Mouse (Mus musculus) embryonic facial prominence, embryonic 11.5 days (tissue): Measurements from ENCODE around the gene Epgn. TPM values are rescaled to one million over a fixed set of nuclear protein-coding genes. Genes with fewer than 3 reads are reported as not detected.
A peak's percentile ranks its signal among the peaks of the same experiment; 100 is the strongest.

Experiments
- ATAC-seq: fragments of 200-750 bp; cut with Nextera tagmentation; replicated peaks from 2 replicates; pipeline ENCODE4 v1.8.0; 2017; ENCODE audit warnings: low read depth; ENCODE audit not compliant: insufficient number of reproducible peaks, low FRiP score, low TSS enrichment
- DNase-seq: peaks from one replicate; pipeline ENCODE4 v3.0.0-alpha.2; 2015; ENCODE audit warnings: low spot score
- H3K27ac ChIP-seq: fragments of 300-500 bp; sonication (generic); replicated peaks from 2 replicates; pipeline ENCODE4 v1.5.1; 2014; ENCODE audit warnings: mild to moderate bottlenecking, low read depth, low read length, control low read depth
- H3K27me3 ChIP-seq: fragments of 300-500 bp; sonication (generic); 2 replicates; pipeline ENCODE4 v1.6.1; 2014; ENCODE audit warnings: mild to moderate bottlenecking, low read length, moderate library complexity, mixed read lengths; ENCODE audit not compliant: control insufficient read depth, insufficient read depth
- H3K36me3 ChIP-seq: fragments of 300-500 bp; sonication (generic); replicated peaks from 2 replicates; pipeline ENCODE4 v1.6.1; 2014; ENCODE audit warnings: low read depth, mild to moderate bottlenecking, low read length, moderate library complexity, mixed read lengths; ENCODE audit not compliant: control insufficient read depth, insufficient read depth
- H3K4me1 ChIP-seq: fragments of 300-500 bp; sonication (generic); 2 replicates; pipeline ENCODE4 v1.6.1; 2014; ENCODE audit warnings: low read length, mixed read lengths; ENCODE audit not compliant: control insufficient read depth, insufficient read depth
- H3K4me2 ChIP-seq: fragments of 300-500 bp; sonication (generic); 2 replicates; pipeline ENCODE4 v1.6.1; 2014; ENCODE audit warnings: low read depth, mild to moderate bottlenecking, control low read depth, low read length, moderate library complexity
- H3K4me3 ChIP-seq: fragments of 300-500 bp; sonication (generic); 2 replicates; pipeline ENCODE4 v1.5.1; 2014; ENCODE audit warnings: low read depth, low read length, control low read depth
- H3K9ac ChIP-seq: fragments of 300-500 bp; sonication (generic); replicated peaks from 2 replicates; pipeline ENCODE4 v1.6.1; 2014; ENCODE audit warnings: mild to moderate bottlenecking, control low read depth, low read length
- H3K9me3 ChIP-seq: fragments of 300-500 bp; sonication (generic); replicated peaks from 2 replicates; pipeline ENCODE4 v1.6.1; 2016; ENCODE audit warnings: mild to moderate bottlenecking, low read length, inconsistent platforms, mixed read lengths; ENCODE audit not compliant: control insufficient read depth
- WGBS: fragments of 180-500 bp; shearing (Covaris S2); extraction: QIAGEN DNeasy Blood & Tissue Kit; methylation state at CpG from one replicate; pipeline ENCODE4 v1.1.7; 2014; 5-methylcytosine and 5-hydroxymethylcytosine counted together
- polyA plus RNA-seq: library from polyadenylated mRNA; unstranded; fragments of >200 nt; fragmentation: Nextera tagmentation; extraction: Ambion mirVana; gene quantifications from 2 replicates; pipeline ENCODE4 v1.2.1, GENCODE M21; 2014

The Epgn gene
- polyA plus RNA-seq, result 0.31 TPM in 1 of 2 replicates, not detected in the other

DNA sequence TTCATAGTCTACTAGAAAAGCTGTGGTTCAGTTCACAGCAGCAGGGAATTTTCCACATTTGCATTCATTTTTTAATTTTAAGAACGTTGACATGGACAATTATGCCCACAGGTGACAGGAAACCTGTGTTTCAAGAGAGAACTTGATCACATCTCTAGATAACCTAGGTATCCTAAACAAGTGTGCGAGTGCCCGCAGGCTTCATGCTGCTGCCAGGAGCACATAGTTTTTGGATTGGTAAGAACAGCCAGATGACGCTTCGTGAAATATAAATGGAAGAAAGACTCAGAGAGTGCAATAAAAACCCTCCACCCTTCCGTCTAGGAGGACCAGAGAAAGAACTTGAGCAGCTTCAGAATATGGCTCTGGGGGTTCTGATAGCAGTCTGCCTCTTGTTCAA is at the start of gene Epgn:
Epgn (plus strand) TSS at position 301 of the 400 bp plus-strand sequence.
- Histone ChIP-seq H3K9ac (no peak within 1 kb of the TSS), H3K27ac (no peak within 1 kb of the TSS), H3K4me2 (no peak within 1 kb of the TSS), H3K36me3 (no peaks in the 10 kb centered on the region), H3K4me3 (no peak within 1 kb of the TSS), H3K4me1 (no peaks in the 10 kb centered on the region), H3K9me3 (no peaks in the 10 kb centered on the region), H3K27me3 (no peaks in the 10 kb centered on the region)
- no peak for DNase-seq
- ATAC-seq, result no peak
- 86% methylated on average over 6 of the region's 6 CpGs for WGBS

DNA sequence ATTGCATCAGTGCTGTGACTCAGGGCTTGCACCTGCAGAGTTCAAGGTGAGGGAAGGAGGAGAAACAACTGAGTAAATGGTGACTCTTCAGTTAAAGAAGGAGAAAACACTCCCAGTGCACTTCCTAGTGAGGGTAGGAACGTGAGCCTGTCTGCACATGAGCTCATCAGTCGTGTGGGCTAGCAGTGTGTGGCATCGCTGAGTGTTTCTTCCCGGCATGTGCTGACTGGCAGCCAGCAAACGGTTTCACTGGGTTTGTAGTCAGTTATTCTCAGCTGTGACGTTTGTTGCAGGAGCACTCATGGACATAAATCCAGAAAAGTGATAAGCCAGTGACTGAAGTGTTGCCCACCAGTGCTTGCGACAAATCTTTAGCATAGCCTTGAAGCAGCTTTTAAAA is 47.0 kb upstream of the Epgn start:
- ATAC-seq, result no peak
- no peak for DNase-seq
- Histone ChIP-seq H3K27ac (no peak overlapping the region), H3K9ac (no peak overlapping the region), H3K4me2 (no peak overlapping the region), H3K27me3 (no peaks in the 10 kb centered on the region), H3K4me1 (no peaks in the 10 kb centered on the region), H3K9me3 (no peaks in the 10 kb centered on the region), H3K36me3 (no peaks in the 10 kb centered on the region), H3K4me3 (no peak overlapping the region)
- WGBS, result 90% methylated on average over 7 of the region's 7 CpGs

DNA sequence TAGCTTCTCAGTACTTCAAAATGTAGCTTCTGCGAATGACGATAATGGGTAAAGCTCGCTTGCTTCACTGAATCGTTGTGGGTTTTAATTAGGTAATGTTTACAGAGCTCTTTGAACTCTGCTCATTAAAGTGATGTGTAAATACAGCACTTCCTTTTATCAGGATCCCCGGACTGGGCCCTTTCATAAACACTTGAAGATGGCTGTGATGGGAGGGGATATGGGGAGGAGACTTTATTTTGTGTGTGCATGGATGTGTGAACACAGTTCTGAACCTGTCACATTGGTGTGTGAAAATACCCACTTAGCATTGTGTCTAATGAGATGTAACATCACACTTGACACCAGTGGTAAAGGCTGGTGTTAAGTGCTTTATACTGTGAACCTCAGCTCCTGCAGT is 39.7 kb upstream of the Epgn start:
- ATAC-seq (peak; percentile 67), DNase-seq (no peak)
- H3K27me3 ChIP-seq, result no peaks in the 10 kb centered on the region
- no peak overlapping the region for H3K4me2 ChIP-seq
- no peaks in the 10 kb centered on the region for H3K36me3 ChIP-seq
- H3K4me3 ChIP-seq, result no peak overlapping the region
- WGBS, result 69% methylated on average over 5 of the region's 5 CpGs
- no peak overlapping the region for H3K9ac ChIP-seq
- H3K4me1 ChIP-seq, result no peaks in the 10 kb centered on the region
- no peaks in the 10 kb centered on the region for H3K9me3 ChIP-seq
- no peak overlapping the region for H3K27ac ChIP-seq

DNA sequence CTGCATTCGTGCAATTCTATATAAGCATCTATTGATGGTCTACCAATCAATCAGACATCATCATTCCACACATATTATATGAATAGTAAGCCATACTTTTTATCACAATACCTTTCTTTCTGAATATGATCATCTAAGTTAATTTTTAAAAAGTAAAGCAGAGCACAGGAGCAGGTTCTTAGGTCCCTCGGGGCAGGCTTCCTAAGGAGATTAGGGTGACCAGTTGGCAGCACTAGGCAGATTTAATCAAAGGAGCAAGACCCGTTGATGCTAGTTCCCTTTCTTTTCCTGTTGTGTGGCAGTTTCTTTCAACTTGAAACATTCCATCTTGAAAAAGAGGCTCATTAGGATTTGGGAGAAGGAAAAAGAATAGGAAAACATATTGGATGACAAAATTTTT is 39.1 kb upstream of the Epgn start:
- ATAC-seq, result no peak
- Histone ChIP-seq H3K9me3 (no peaks in the 10 kb centered on the region), H3K4me3 (no peak overlapping the region), H3K9ac (no peak overlapping the region), H3K4me2 (no peak overlapping the region), H3K36me3 (no peaks in the 10 kb centered on the region), H3K27ac (no peak overlapping the region), H3K27me3 (no peaks in the 10 kb centered on the region), H3K4me1 (no peaks in the 10 kb centered on the region)
- no peak for DNase-seq
- 80% methylated on average over 3 of the region's 3 CpGs for WGBS

DNA sequence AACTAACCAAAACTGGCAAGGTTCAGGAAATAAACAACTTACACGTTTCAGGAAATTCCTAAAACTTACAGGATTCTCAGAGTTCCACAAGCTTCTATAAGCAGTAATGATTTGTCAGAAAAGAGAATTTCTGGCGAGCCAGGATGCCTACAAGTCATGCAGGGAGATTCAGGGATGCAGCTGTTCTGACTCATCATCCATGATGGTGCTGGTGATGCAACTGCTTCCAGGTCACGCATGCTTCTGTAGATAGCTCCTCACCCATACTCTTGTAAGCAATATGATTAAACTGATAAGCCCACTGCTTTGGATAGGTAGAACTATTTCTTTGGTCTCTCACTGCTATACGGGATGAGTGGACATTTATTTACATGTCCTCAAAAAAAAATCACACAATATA is 38.7 kb upstream of the Epgn start:
- no peak for DNase-seq
- 86% methylated on average over 4 of the region's 4 CpGs for WGBS
- no peak for ATAC-seq

DNA sequence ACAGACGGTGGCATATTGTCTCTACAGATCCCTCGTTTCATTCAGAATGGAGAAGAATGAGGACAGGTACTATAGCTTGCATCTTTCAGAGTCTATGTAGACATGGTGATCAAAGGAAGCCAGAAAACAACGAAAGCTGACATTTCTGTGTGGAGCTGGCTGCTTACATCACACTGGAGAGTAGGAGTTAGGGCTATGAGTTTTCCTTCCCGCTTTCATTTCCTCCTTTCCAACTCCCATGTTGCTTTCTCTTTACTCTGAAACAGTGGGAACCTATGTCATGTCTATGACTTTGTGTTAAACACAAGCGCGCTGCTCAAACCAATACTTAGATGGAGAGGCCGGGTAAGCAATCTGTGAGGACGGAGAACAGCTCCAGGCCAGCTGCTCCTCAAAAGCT is 27.3 kb upstream of the Epgn start:
- H3K4me3 ChIP-seq, result no peak overlapping the region
- no peaks in the 10 kb centered on the region for H3K9me3 ChIP-seq
- ATAC-seq (no peak), DNase-seq (no peak)
- H3K27ac ChIP-seq, result no peak overlapping the region
- no peak overlapping the region for H3K9ac ChIP-seq
- H3K36me3 ChIP-seq, result no peaks in the 10 kb centered on the region
- H3K4me1 ChIP-seq, result no peaks in the 10 kb centered on the region
- WGBS, result 91% methylated on average over 8 of the region's 8 CpGs
- H3K4me2 ChIP-seq, result no peak overlapping the region
- no peaks in the 10 kb centered on the region for H3K27me3 ChIP-seq

More for the DNA sequence above, 38.7 kb upstream of the Epgn start:
- Histone ChIP-seq H3K4me2 (no peak overlapping the region), H3K9ac (no peak overlapping the region), H3K27ac (no peak overlapping the region), H3K27me3 (no peaks in the 10 kb centered on the region), H3K4me3 (no peak overlapping the region), H3K36me3 (no peaks in the 10 kb centered on the region), H3K9me3 (no peaks in the 10 kb centered on the region), H3K4me1 (no peaks in the 10 kb centered on the region)

DNA sequence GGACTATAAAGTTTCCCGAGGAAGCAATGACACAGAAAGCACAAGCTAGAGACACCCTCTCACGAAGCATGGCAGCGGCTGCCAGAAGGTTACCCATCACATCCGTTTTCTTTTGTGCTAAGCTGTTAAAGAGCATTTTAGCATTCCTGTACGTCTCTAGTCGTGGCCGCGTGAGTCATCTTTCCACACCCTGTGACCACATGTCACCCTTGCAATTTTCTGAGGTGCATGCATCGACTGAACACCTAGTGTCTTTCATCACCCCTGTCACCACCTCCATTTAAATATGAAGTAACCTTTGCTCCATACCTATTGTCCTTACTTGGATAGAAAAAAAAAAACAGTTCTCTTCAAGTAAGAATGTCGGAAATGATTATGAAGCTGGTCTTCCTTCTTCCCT is 12.0 kb upstream of the Epgn start:
- WGBS, result 91% methylated on average over 10 of the region's 10 CpGs
- no peak overlapping the region for H3K27ac ChIP-seq

DNA sequence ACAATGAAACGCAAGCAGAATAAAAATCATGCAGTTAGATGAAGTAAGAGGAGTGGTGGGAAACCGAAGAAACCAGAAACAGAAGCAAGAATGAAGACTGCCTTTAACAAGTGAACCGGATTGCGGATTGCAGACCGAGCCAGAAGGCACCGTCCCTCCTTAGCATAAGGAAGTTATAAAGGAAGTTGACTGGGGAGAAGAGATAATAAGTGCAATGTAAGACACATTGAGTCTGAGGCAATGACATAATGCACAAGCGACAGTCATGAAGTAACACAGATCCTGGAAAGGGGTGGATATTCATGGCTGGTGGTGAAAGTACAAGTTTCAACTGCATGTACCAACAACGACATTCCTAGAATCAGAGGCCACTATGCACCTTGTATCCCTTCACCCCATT is 4.2 kb upstream of the Epgn start:
- H3K4me3 ChIP-seq, result no peak overlapping the region
- 89% methylated on average over 8 of the region's 8 CpGs for WGBS
- H3K9me3 ChIP-seq, result no peaks in the 10 kb centered on the region
- no peak overlapping the region for H3K9ac ChIP-seq
- no peaks in the 10 kb centered on the region for H3K27me3 ChIP-seq
- H3K36me3 ChIP-seq, result no peaks in the 10 kb centered on the region
- DNase-seq, result no peak
- no peak overlapping the region for H3K4me2 ChIP-seq
- ATAC-seq, result no peak
- no peaks in the 10 kb centered on the region for H3K4me1 ChIP-seq
- no peak overlapping the region for H3K27ac ChIP-seq

More for the DNA sequence above, 12.0 kb upstream of the Epgn start:
- DNase-seq (no peak), ATAC-seq (no peak)
- H3K4me1 ChIP-seq, result no peaks in the 10 kb centered on the region
- H3K9me3 ChIP-seq, result no peaks in the 10 kb centered on the region
- H3K4me2 ChIP-seq, result no peak overlapping the region
- no peaks in the 10 kb centered on the region for H3K36me3 ChIP-seq
- no peak overlapping the region for H3K4me3 ChIP-seq
- H3K27me3 ChIP-seq, result no peaks in the 10 kb centered on the region
- H3K9ac ChIP-seq, result no peak overlapping the region
